Mouse (Mus musculus) stomach, embryonic 16.5 days (tissue): ENCODE measurements around the gene Heatr4. TPM values are rescaled to one million over a fixed set of nuclear protein-coding genes. Genes with fewer than 3 reads are reported as not detected.
"Not testable (repeated sequence)": the region's sequence is repeated elsewhere in the genome, so short reads cannot be mapped to it uniquely, and the experiment has no call there.

Source experiments
- ATAC-seq: fragments of 200-750 bp; cut with Nextera tagmentation; 2 replicates; pipeline ENCODE4 v1.8.0; 2017; ENCODE audit warnings: moderate number of reproducible peaks, moderate TSS enrichment; ENCODE audit not compliant: insufficient read depth, low FRiP score
- H3K27ac ChIP-seq: fragments of 300-500 bp; sonication (generic); 2 replicates; pipeline ENCODE4 v1.5.1; 2014; ENCODE audit warnings: low read length
- H3K27me3 ChIP-seq: fragments of 300-500 bp; sonication (generic); 2 replicates; pipeline ENCODE4 v1.6.1; 2014; ENCODE audit warnings: low read length, control low read depth, mixed read lengths; ENCODE audit not compliant: control insufficient read depth, insufficient read depth
- H3K36me3 ChIP-seq: fragments of 300-500 bp; sonication (generic); 2 replicates; pipeline ENCODE4 v1.6.1; 2014; ENCODE audit warnings: low read length; ENCODE audit not compliant: control insufficient read depth, insufficient read depth
- H3K4me1 ChIP-seq: fragments of 300-500 bp; sonication (generic); 2 replicates; pipeline ENCODE4 v1.6.1; 2014; ENCODE audit warnings: low read length, control low read depth, mixed read lengths; ENCODE audit not compliant: control insufficient read depth, insufficient read depth
- H3K4me2 ChIP-seq: fragments of 300-500 bp; sonication (generic); 2 replicates; pipeline ENCODE4 v1.6.1; 2014; ENCODE audit warnings: low read depth, low read length, mixed read lengths
- H3K4me3 ChIP-seq: fragments of 300-500 bp; sonication (generic); replicated peaks from 2 replicates; pipeline ENCODE4 v1.5.1; 2014; ENCODE audit warnings: mild to moderate bottlenecking, low read length
- H3K9ac ChIP-seq: fragments of 300-500 bp; sonication (generic); 2 replicates; pipeline ENCODE4 v1.6.1; 2014; ENCODE audit warnings: low read length
- H3K9me3 ChIP-seq: fragments of 300-500 bp; sonication (generic); replicated peaks from 2 replicates; pipeline ENCODE4 v1.6.1; 2016; ENCODE audit warnings: low read length, control low read depth; ENCODE audit not compliant: control insufficient read depth
- WGBS: fragments of 180-500 bp; shearing (Covaris S2); extraction: QIAGEN DNeasy Blood & Tissue Kit; methylation state at CpG from one replicate; pipeline ENCODE4 v1.1.7; 2014; 5-methylcytosine and 5-hydroxymethylcytosine counted together
- polyA plus RNA-seq: library from polyadenylated mRNA; unstranded; fragments of >200 nt; fragmentation: Nextera tagmentation; extraction: Ambion mirVana; gene quantifications from 2 replicates; pipeline ENCODE4 v1.2.1, GENCODE M21; 2015

Heatr4 gene
- polyA plus RNA-seq, 1 experiment from 2014 or later = 0.05 TPM

DNA sequence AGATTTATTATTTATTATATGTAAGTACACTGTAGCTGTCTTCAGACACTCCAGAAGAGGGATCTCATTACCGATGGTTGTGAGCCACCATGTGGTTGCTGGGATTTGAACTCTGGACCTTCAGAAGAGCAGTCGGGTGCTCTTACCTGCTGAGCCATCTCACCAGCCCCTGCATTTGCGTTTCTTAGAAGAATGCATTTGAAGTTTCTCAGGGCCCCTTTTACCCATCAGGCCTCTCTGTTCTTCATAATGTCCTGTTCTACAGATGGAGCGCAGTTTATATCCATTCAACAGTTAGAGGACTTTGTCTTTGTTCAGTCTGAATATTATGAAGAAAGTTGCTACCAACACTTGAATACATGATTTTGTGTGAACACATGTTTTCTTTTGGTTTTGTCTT is 37.6 kb upstream of the Heatr4 start:
- H3K4me3 ChIP-seq, H3K27me3 ChIP-seq, H3K9ac ChIP-seq, H3K4me2 ChIP-seq, H3K27ac ChIP-seq, H3K9me3 ChIP-seq, ATAC-seq, H3K4me1 ChIP-seq, H3K36me3 ChIP-seq: not testable (repeated sequence)
- WGBS = 96% methylated on average over 4 of the region's 4 CpGs

- H3K27me3 ChIP-seq, H3K4me2 ChIP-seq, H3K4me1 ChIP-seq, H3K27ac ChIP-seq, H3K36me3 ChIP-seq, H3K9ac ChIP-seq, H3K9me3 ChIP-seq, H3K4me3 ChIP-seq: not testable (repeated sequence)
- peak; percentile 89 for ATAC-seq
- WGBS = 25% methylated on average over 7 of the region's 7 CpGs
These were observed 35.9 kb upstream of the Heatr4 start for GRCm38 (mm10) chr12:84020528-84020927.

- no peak overlapping the region for H3K9ac ChIP-seq
- no peak overlapping the region for H3K4me3 ChIP-seq
- no peaks in the 10 kb centered on the region for H3K27me3 ChIP-seq
- WGBS = 87% methylated on average over 7 of the region's 7 CpGs
- no peak for ATAC-seq
- no peaks in the 10 kb centered on the region for H3K9me3 ChIP-seq
- H3K36me3 ChIP-seq = no peaks in the 10 kb centered on the region
- H3K4me1 ChIP-seq = no peaks in the 10 kb centered on the region
- H3K4me2 ChIP-seq = no peak overlapping the region
- H3K27ac ChIP-seq = no peak overlapping the region
These were observed 29.0 kb upstream of the Heatr4 start for GRCm38 (mm10) chr12:84013701-84014100.

DNA sequence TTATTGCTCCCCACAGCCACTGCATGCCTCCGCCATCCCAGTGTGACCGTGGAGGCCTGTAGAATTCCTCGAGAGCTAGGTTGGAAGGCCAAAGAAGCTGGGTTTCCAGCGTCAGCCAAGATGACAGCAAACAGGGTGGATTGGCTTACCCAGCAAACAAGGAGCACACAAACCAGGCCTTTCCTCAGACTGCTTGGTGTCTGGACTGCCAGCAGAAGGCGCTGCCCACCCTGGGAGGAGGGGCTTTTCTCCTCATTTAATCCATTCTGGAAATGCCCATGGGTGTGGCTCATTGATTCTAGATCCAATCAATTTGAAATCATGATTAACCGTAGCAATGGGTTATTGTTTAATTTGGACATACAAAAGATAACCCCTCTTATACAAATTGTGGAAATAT is 28.5 kb upstream of the Heatr4 start:
- WGBS = 71% methylated on average over 6 of the region's 6 CpGs
- H3K36me3 ChIP-seq = no peaks in the 10 kb centered on the region

DNA sequence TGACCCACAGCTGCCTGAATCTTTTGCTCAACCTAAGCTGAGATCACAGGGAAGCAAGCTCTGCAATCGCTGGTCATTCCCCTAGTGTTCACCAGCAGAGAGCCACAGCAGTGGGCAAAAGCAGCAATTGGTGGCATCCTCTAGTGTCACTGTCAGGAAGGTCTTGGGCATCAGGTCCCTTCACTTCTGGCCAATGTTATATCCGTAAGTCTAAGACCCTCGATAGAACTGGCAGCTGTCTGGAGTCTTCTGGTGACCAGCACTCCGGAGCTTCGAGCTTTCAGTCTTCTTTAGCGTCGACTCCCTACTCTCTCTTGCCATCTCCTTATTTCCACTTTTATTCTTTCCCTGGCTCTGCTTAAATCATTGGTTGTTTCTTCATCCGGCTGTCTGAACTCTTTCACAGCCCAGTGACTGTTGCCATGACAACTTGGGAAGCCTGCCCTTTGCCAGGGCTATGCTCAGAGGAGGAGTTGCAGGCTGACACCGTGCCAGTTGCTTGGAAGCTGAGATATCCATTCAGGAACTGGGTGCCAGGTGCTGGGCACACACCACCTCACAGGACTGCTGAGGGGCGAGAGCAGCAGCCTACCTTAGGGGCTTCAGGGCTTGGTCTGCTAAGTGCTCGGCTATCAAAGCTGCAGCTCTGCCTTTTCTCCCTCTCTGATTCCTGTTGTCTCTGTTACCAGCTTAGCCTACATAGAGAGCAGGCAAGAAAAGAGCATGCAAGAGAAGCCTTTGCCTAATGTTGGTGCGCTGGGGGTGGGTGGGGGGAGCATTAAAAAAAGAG is 26.8 kb upstream of the Heatr4 start:
- no peaks in the 10 kb centered on the region for H3K27me3 ChIP-seq
- ATAC-seq = no peak
- H3K4me2 ChIP-seq = peak overlapping the region; percentile 0; the same call in 1 of the 2 replicates
- H3K4me3 ChIP-seq = peak overlapping the region; percentile 8; the same call in 1 of the 2 replicates
- H3K36me3 ChIP-seq = no peaks in the 10 kb centered on the region
- no peaks in the 10 kb centered on the region for H3K4me1 ChIP-seq
- H3K9ac ChIP-seq = no peak overlapping the region
- whole genome bisulfite sequencing = 61% methylated on average over 12 of the region's 12 CpGs
- H3K27ac ChIP-seq = no peak overlapping the region
- no peaks in the 10 kb centered on the region for H3K9me3 ChIP-seq

More for the DNA sequence above, 28.5 kb upstream of the Heatr4 start:
- no peaks in the 10 kb centered on the region for H3K27me3 ChIP-seq
- no peak overlapping the region for H3K9ac ChIP-seq
- no peak overlapping the region for H3K27ac ChIP-seq
- H3K4me3 ChIP-seq = no peak overlapping the region
- no peak for ATAC-seq
- H3K4me1 ChIP-seq = no peaks in the 10 kb centered on the region
- H3K9me3 ChIP-seq = no peaks in the 10 kb centered on the region
- H3K4me2 ChIP-seq = no peak overlapping the region

DNA sequence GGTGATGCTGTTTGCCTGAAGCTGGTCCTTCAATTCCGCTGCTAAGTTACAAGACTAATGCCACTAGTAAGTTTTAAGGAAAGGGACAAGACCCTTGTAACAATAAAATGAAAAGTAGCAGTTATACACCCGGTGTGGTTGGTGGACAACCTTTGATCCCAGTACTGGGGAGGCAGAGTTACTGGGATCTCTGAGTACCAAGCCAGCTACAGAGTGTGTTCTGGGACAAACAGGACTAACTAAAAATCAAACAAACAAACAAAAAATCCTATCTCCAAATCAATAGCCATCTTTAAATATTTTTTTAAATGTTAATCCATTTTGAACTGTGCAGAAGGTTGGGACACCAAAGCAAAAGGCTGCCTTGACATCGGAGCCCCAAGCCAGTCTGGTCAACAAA is 25.5 kb upstream of the Heatr4 start:
- H3K4me2 ChIP-seq = peak overlapping the region; percentile 45
- H3K27me3 ChIP-seq = no peaks in the 10 kb centered on the region
- H3K9ac ChIP-seq = peak overlapping the region; percentile 68; the same call in 1 of the 2 replicates
- no peak overlapping the region for H3K27ac ChIP-seq
- no peaks in the 10 kb centered on the region for H3K4me1 ChIP-seq
- peak overlapping the region; percentile 49 for H3K4me3 ChIP-seq
- no peak for ATAC-seq
- WGBS = 71% methylated on average over 3 of the region's 3 CpGs
- no peaks in the 10 kb centered on the region for H3K9me3 ChIP-seq
- no peaks in the 10 kb centered on the region for H3K36me3 ChIP-seq

GRCm38 (mm10) chr12:84009171-84009965 is 24.7 kb upstream of the Heatr4 start, which contains the start of gene Acot1:
Acot1 (plus strand) TSS chr12:84009490.
- not testable (repeated sequence) for H3K4me1 ChIP-seq, H3K9me3 ChIP-seq, H3K36me3 ChIP-seq, H3K27me3 ChIP-seq
- ATAC-seq = peak; percentile 96
- H3K4me2 ChIP-seq = peak within 1 kb of the TSS; percentile 45
- peak within 1 kb of the TSS; percentile 6; the same call in 1 of the 2 replicates for H3K27ac ChIP-seq
- peak within 1 kb of the TSS; percentile 68 for H3K9ac ChIP-seq
- WGBS = under 1% methylated on average over 53 of the region's 70 CpGs
- peak within 1 kb of the TSS; percentile 49 for H3K4me3 ChIP-seq

GRCm38 (mm10) chr12:84008729-84009128 is 24.1 kb upstream of the Heatr4 start:
- peak overlapping the region; percentile 49 for H3K4me3 ChIP-seq
- H3K36me3 ChIP-seq = no peaks in the 10 kb centered on the region
- H3K27ac ChIP-seq = peak overlapping the region; percentile 6; the same call in 1 of the 2 replicates
- no peaks in the 10 kb centered on the region for H3K9me3 ChIP-seq
- WGBS = 52% methylated on average over 8 of the region's 8 CpGs
- no peaks in the 10 kb centered on the region for H3K4me1 ChIP-seq
- ATAC-seq = no peak
- H3K4me2 ChIP-seq = peak overlapping the region; percentile 45
- H3K9ac ChIP-seq = peak overlapping the region; percentile 68
- H3K27me3 ChIP-seq = no peaks in the 10 kb centered on the region

GRCm38 (mm10) chr12:84008251-84008650 is 23.6 kb upstream of the Heatr4 start:
- ATAC-seq = no peak
- Histone ChIP-seq H3K9me3 (no peaks in the 10 kb centered on the region), H3K9ac (no peak overlapping the region), H3K27me3 (no peaks in the 10 kb centered on the region), H3K4me1 (no peaks in the 10 kb centered on the region), H3K27ac (no peak overlapping the region), H3K4me3 (no peak overlapping the region), H3K4me2 (no peak overlapping the region), H3K36me3 (no peaks in the 10 kb centered on the region)
- WGBS = 90% methylated on average over 10 of the region's 12 CpGs
